Mouse (Mus musculus) liver, adult 2 months (tissue): ENCODE results near the gene Atraid.
"Not testable (repeated sequence)": the region's sequence is repeated elsewhere in the genome, so short reads cannot be mapped to it uniquely, and the experiment has no call there.

Source experiments
- CTCF ChIP-seq: fragments of 200-500 bp; IDR thresholded peaks from 2 replicates; pipeline ENCODE4 v1.5.1; 2011; ENCODE audit warnings: low read depth, low read length, control low read depth
- POLR2A ChIP-seq: fragments of 200-500 bp; IDR thresholded peaks from 2 replicates; pipeline ENCODE4 v1.6.1; 2011; ENCODE audit warnings: low read length, control low read depth; ENCODE audit not compliant: insufficient read depth; ENCODE audit errors: extremely low read depth

DNA sequence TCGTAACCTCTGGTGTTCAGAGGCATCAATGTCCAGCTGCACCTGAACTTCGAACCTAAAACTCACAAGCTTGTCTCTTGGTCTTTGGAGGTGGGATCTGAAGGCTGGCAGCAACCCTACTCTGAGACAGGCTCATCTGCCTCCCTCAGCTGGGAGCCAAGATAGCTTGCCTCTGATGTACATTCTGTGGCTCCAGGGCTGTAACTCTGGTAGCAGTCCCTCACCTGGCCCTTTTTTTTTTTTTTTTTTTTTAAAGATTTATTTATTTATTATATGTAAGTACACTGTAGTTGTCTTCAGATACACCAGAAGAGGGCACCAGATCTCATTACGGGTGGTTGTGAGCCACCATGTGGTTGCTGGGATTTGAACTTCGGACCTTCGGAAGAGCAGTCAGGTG, 26.3 kb upstream of the Atraid start:
- not testable (repeated sequence) for TF ChIP-seq CTCF, POLR2A
